Mouse (Mus musculus) ES-E14 (cell line): ENCODE results near the gene Rhag.

Experiments
- HCFC1 ChIP-seq: IDR thresholded peaks from 2 replicates; pipeline ENCODE4 v1.6.1; 2012; ENCODE audit warnings: low read length, inconsistent platforms, borderline replicate concordance; ENCODE audit not compliant: insufficient read depth
- MAFK ChIP-seq: IDR thresholded peaks from 2 replicates; pipeline ENCODE4 v1.6.1; 2014; ENCODE audit warnings: mild to moderate bottlenecking, low read depth, low read length, inconsistent platforms; ENCODE audit not compliant: insufficient read depth
- ZNF384 ChIP-seq: IDR thresholded peaks from 2 replicates; pipeline ENCODE4 v1.6.1; 2012; ENCODE audit warnings: low read depth, low read length, inconsistent platforms

GRCm38 (mm10) chr17:40821477-40821876, 10.6 kb downstream of the Rhag start:
- TF ChIP-seq MAFK (no peak), HCFC1 (no peak), ZNF384 (no peak)
